Mouse (Mus musculus): Measurements from ENCODE around the gene Cmtm1.

- TF ChIP-seq GATA1 (IDR thresholded peaks at IDR 0.05; ENCODE audit: borderline replicate concordance, low read length), result no peak
- no peak for TF ChIP-seq FLI1 (IDR thresholded peaks at IDR 0.05; ENCODE audit: low read length)
Measured at GRCm38 (mm10) chr8:104268368-104268767, 41.6 kb downstream of the Cmtm1 start.
